Mouse (Mus musculus): ENCODE measurements around the gene Ccdc115.
A peak's percentile ranks its signal among the peaks of the same experiment; 100 is the strongest.

Gene Ccdc115

DNA sequence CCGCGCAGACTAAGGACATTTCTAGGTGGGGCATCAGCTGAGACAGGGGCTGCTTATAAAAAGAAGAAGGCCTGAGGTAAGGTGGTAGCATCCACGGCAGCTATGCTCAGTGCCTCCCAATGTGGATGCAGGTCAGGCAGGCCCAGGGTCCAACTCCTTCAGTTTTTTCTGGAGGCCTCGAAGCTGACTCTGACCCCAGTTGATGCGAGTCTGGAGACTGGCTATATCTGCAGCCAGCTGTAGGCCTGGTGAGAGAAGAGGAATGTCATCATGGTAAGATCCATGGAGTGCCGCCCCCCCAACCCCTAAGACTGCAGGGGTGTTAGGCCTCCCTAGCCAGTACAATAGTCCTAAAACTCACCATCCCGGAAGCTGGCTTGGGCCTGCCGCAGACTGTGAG, 2.1 kb downstream of the Ccdc115 start:
- DNase-seq: peak; percentile 48

DNA sequence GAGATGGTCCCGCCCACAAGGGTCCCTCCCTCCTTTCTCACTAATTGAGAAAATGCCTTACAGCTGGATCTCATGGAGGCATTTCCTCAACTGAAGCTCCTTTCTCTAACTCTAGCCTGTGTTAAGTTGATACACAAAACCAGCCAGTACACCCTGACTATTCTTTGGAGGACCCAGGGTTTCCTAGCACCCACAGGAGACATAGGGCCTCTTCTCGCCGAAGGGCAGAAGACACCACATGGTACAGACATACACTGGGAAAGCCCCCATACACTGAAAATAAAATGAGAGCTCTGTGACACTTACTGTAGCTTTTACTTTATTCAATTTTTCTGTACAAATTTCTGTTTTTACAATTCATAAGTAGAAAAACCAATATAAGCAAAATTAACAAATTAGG, 3.1 kb downstream of the Ccdc115 start:
- DNase-seq: peak; percentile 12

DNA sequence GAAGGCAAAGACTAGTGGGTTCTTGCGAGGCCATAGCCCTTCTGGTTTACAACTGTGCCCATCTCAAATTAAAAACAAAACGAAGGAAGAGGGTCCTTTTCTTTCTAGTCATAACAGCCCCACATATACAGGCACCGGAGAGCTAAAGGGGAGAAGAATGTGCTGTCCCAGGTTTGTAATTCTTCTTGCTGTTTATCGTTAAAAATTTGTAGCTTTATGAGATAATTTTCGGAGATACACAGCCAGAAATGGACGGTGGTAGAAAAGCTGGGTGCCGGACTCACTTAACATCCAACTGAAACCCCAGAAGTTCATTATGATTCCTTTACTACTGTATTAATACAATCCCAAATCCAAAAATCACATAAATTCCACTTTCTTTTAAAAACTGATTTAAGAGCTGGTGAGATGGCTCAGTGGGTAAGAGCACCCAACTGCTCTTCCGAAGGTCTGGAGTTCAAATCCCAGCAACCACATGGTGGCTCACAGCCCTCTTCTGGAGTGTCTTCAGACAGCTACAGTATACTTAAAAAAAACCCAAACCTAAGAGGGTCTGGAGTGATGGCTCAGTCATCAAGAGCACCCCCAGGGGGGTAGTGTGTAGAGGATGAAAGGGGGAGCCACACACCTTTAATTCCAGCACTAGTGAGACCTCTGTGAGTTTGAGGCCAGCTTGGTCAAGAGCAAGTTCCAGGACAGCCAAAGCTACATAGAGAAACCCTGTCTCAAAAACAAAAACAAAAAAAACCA, 3.9 kb downstream of the Ccdc115 start:
- DNase-seq: peak; percentile 31

DNA sequence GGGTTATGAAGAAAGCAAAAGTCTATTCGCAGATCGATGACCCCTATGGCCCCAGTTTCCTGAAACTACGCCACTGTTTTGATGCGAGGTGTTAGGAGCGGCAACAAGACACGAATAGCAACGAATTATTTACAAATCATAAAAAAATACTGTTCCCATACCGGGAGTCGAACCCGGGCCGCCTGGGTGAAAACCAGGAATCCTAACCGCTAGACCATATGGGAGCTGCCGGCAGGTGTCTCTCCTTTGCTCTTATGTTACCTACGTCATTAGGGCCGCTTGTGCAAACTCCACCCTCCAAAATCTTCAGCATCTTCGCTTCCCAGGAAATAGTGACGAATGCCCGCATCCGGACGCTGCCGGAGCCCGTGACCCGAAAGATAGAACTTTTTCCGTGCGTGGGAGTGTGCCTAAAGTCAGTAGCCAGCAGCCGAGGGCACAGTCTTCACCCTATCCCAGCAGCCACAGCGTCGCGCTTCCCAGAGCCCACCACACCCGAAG, 4.8 kb downstream of the Ccdc115 start:
- peak; percentile 93 for DNase-seq

DNA sequence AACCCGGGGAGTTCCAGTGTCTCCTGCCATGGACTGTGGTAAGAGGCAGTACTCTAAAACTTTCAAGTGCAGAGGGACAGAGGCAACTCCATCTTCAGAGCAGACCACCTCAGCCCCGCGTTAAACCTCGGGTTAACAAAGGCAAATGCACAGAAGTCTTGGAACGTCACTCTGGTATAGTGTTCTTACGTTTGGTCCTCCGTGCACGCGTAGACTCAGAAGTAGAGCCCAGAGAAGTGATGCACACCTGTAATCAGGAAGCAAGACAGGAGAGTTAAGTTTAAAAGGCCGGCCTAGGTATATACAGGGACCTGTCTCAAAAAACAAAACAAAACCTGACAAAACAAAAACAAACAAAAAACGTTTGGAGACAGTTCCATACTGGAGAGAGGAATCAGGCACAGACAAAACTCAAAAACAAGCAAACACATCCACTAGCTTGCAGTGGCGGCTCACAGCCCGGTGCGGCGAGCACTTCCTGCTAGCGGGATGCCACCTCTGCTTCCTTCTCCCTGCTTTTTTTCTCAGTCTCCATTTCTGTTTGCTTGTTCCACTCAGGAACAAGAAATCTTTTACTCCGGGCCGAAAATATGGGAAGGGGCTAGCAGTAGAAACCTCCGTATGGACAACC, 5.5 kb downstream of the Ccdc115 start:
- DNase-seq: peak; percentile 43

DNA sequence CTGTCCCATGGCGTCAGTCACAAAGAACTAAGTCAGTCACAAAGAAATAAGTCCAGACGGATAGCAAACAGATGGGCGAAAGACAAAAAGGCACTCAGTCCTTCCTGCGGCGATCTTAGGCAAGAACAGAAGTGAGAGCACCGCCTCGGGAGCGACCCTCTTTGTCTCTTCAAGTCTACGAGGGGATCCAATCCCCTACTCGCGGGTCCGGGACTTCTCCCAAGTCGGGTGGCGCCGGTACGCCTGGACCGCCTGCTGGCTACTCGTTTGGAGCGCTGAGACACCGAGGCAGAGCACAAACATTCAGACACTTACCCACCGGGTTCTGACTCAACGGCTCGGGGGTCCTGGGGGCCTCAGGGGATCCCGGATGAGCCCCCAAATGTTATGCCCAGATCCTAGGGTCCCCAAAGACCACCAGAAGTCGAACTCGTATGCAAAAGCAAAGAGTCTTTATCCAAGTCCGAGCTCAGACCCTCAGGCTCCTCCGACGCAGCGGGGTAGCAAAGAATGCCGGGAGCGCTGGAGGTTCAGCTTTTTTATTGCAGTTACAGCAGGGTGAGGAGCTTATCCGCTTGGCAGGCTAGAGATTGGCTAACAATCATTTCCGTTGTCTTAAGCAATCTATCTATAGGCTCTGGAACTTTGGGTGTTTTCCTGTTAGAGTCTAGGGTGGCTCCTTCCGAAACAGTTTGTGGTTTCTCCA, 6.5 kb downstream of the Ccdc115 start:
- DNase-seq: peak; percentile 46

DNA sequence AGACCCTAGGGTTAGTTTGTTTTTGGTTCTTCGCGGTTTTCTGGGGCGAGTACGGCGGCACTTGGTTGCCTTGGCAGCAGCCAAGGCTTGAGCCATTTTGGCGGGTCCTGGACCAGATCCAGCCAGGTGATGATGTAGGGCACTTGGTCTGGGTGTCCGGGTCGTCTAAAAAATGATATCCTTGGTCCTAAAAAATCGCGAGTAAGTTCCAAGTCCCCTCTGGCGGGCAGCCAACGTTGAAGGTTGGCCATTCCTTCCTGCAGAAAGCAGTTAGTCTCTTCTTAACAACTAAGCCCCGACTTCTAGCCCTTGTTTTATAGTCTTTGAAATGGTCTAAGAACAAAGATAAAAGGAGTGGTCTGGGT, 7.1 kb downstream of the Ccdc115 start:
- DNase-seq: peak; percentile 62

DNA sequence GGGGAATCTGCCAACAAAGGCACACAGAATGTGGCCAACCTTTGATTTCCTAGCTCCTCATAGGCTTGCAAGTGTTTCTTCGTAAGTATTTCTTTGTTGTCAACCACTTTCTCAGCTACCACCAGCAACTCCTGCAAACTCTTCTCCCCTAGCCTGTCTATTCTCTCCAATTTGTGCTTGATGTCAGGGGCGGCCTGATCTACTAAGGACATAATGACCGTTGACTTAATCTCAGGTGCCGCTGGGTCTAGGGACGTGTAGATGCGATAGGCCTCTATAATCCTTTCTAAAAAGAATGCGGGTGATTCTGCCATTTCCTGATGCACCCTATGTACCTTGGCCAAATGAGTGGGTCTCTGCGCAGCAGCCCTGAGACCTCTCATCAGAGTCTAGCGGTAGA, 8.0 kb downstream of the Ccdc115 start:
- DNase-seq: no peak

DNA sequence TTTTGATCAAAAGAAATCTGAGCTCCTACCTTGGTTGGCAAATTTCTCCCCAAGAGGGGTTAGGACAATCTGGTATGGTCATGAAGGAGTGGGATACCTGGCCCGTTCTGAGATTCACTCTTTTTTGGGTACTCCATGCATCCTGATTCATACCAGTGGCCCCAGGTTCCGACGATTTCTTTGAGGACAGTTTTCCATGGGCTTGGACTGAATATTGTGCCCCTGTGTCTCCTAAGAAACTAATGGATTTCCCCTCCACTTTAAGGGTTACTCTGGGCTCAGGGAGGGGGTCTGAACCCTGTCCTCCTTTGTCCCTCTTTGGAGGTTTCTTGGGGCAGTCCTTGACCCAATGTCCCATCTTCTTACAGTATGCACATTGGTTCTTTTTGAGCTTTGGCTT, 8.5 kb downstream of the Ccdc115 start:
- no peak for DNase-seq

DNA sequence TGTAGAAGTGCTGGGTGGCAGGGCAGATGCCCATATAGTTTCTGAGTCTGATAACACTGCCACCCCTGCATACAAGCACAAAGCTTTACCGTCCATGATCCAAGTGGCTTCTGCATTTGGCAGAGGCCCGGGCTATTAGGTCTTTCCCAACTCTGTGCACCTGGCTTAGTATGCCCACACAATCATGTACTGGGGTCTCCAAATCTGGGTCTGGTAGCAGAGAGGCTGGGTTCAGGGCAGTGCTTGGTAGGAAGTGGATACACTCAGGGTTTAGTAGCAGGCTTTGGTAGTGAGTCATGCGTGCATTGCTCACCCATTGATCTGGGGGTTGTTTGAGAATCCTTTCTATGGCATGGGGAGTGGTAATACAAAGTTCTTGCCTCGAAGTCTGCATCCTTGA, 10.2 kb downstream of the Ccdc115 start:
- no peak for DNase-seq

DNA sequence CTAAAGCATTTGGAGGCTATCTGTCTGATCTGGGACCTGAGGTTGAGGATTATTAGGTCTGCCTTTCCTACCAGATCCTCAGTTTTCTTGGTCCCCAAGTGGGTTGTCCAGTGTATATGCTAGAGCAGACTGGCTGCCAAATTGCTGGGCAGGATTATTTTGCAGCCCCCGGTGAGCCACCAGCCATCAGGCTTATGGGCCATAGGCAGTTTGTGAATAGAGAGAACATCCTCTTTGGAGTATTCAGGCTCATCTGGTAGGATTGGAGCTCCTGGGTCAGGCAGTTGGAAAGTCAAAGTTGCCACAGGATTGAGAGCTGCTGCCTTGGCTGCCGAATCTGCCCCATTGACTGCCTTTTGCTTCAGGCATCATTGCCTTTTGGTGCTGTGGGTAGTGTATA, 11.0 kb downstream of the Ccdc115 start:
- no peak for DNase-seq

DNA sequence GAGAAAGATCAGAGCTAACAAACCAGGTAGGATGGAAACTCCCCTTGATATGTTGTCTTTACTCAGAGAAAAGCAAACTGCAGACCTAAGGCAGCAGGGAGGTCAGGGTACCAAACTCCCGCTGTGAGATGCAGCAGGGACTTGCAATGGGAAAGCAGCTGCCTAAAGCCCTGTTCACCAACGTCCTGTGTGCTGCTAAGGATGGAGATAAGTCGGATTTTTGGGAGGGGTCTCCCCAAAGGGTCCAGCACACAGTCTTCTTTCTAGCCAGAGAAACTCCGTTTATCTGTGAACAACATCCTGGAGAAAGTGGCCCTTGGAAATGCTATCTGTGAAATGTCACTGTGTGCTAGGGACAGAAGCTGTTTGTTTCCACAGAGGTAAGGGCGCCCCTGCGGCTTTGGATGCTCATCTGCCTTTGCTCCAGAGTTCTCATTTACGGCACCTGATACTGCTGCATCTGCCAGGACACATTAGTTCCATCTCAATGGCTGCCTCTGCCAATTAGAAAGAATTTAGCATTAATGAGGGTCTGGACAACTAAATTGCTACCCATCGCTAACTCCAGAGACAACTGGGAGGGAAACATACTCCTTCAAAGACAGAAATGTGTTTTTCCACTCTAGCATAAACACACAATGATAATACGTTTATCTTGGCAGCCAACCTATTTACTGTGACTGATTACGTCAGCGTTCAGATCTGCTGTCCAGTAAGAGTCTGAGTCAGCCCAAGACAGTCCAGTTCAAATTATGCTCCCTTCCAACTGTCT, 40.1 kb downstream of the Ccdc115 start:
- DNase-seq: no peak

DNA sequence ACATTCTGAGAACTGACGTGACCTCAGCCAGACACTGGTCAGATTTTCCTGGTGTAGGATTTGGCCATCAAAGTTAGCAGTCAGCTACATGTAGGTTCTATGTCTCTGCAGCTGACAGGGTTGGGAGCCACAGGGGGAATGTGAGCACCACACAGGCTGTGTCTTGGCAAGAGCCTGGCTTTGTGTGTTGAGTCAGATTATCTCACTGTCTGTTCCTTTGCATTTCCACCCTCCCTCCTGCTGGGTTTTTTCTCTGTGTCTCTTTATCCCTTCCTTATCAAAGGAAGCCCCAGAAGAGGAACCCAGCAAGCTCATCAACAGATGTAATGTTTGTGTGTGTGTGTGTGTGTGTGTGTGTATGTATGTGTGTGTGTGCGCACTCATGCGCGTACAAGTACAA, 43.2 kb downstream of the Ccdc115 start:
- DNase-seq: no peak

DNA sequence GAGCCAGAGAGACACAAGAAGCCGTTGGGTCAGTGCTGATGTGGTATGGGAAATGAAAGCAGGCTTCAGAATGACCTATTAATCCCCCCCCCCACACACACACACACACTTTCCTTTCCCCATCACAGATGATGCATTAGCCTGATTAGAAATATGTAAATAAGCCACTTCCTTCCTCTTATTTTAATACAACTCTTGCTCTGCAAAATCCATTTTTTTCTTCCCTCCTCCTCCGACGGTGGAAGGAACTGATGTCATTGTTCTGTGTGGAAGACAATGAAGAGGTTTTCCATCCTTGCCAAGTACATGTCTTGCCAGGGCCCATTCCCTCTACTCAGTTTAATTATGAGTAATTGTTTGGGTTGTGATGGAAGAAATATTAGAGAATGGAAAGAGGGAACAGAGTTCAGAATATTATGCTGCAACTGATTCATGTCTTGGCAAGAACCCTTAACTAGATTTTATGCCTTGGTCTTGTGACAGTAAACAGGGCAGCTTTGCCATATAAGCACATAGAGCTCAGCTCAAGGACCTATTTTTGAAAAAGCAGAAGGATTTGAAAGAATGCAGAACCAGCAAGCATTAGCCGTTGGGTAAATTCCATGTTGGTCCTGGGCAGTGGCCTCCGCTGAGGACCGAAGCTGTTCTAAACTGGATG, 50.1 kb downstream of the Ccdc115 start:
- no peak for DNase-seq

DNA sequence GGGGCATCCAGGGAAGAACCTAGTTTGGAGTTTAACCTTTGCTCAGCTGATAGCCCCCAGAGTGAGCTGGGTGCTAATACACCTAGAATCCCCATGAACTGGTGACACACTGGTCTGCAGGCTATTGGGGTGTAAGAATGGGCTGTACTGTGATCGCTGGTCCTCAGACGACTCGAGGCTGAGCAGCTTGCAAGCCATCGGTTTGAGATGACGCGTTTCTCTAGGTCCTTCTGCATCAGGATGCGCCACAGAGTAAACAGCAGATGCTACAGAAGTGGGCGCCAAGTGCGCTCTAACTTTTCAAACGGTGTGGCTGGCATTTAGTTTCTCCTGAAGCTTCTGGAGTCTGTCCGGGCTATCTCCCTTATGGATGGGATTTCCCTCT, 50.6 kb downstream of the Ccdc115 start:
- no peak for DNase-seq

DNA sequence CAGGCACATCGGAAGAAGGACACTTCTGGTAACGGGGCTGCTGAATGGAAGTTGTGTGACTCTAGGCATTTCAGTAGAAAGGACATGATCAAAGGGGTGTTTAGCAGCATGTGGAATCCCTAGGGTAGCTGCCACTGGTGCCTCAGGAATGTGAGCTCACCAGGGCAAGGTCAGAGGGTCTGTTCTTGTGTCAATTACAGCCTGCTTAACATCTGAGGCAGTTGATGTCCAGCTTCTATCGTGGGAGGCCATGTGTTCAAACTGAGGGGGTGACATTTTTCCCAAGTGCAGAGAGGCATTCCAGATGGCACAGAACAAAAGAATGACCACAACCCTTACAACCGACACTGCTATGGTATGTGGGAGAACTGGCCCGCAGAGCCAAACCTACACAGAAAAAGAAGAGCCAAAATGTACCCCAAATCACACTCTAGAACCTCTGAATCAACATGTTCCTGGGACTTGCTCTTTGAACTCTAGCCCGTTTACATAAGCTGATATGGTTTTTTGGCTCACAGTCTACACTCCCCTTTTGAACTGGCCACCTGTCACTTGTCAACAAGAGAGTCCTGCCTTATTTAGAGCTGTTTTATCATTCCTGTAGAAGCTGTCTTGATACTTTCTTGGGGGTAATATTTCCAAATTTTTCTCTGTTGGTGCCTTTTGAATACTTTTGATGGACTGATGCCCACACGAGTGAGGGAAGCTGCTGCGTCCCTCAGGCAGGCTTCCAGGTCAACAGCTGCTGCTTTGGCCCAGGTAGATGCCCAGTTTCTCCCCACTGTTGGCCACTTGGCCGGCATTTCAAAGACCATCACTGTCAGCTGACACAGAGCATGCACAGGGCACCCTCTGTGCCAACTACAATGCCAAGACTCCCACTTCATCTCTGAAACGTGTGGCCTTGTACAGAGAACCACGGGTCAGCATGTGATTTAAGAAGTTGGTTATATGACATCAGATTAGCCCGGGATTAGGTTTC, 51.8 kb downstream of the Ccdc115 start:
- peak; percentile 80 for DNase-seq

All from cerebellum, adult 11-12 months (tissue).